In the genomic region with DNA sequence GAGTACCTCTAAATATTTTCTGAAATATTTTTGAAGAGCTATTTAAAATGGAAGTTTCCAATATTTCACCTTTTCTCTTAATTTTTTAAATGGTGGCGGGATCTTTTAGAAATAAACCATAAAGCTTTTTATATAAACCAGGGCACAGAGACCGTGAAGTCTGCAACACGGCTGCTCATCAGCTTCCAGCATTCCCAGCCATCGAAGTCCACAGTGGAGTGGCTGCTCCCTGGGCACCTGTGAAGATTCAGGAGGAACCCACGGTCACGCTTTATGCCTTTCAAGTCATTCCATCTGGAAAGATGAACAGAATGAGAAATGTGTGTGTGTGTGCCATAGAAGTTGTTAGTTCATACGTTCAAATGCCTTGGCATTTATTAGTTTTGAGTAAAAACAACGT, we compare ENCODE assay signal across 7 mouse cellular contexts. TPM values are rescaled to one million over a fixed set of nuclear protein-coding genes. Genes with fewer than 3 reads are reported as not detected.
DNase-seq lines count a peak whose midpoint lies in the region; ATAC-seq lines count a peak whose summit lies in the region.

No protein-coding gene starts in this region.

- H3K27me3 ChIP-seq in neural tube, embryonic 11.5 days (ENCODE audit: control insufficient read depth, insufficient read depth, low read length), result no peaks in the 10 kb centered on the region
- H3K27me3 ChIP-seq in forebrain, embryonic 10.5 days (ENCODE audit: poor library complexity, severe bottlenecking), result no peaks in the 10 kb centered on the region
- H3K27me3 ChIP-seq in limb, embryonic 12.5 days, result no peaks in the 10 kb centered on the region
- no peaks in the 10 kb centered on the region for H3K27me3 ChIP-seq in stomach, embryonic 15.5 days (replicated peaks)

- peak overlapping the region; percentile 40 for H3K4me3 ChIP-seq in neural tube, embryonic 11.5 days (ENCODE audit: low read depth, low read length)
- H3K4me3 ChIP-seq in forebrain, embryonic 10.5 days, result peak overlapping the region; percentile 57
- peak overlapping the region; percentile 49 for H3K4me3 ChIP-seq in limb, embryonic 12.5 days (replicated peaks)
- peak overlapping the region; percentile 60 for H3K4me3 ChIP-seq in stomach, embryonic 15.5 days (replicated peaks)

- H3K4me2 ChIP-seq in neural tube, embryonic 11.5 days (ENCODE audit: low read depth), result peak overlapping the region; percentile 40
- peak overlapping the region; percentile 65 for H3K4me2 ChIP-seq in limb, embryonic 12.5 days
- H3K4me2 ChIP-seq in stomach, embryonic 15.5 days, result peak overlapping the region; percentile 63

- DNase-seq in neural tube, embryonic 11.5 days (ENCODE audit: low spot score), result no peak
- no peak for DNase-seq in neural tube, embryonic 10.5 days (ENCODE audit: extremely low spot score, low spot score)
- no peak for DNase-seq in forebrain, embryonic 10.5 days (ENCODE audit: extremely low spot score, low spot score)
- DNase-seq in spleen, postnatal 4 days (ENCODE audit: low spot score in 2 of 2), result no peak
- no peak for DNase-seq in right cerebral cortex, adult 18-20 months

- no peak for ATAC-seq in neural tube, embryonic 11.5 days (ENCODE audit: insufficient read depth, low FRiP score, low TSS enrichment)
- no peak for ATAC-seq in limb, embryonic 12.5 days (ENCODE audit: insufficient number of reproducible peaks, insufficient read depth, low FRiP score, low TSS enrichment, low read depth)
- no peak for ATAC-seq in stomach, embryonic 15.5 days (ENCODE audit: insufficient read depth, low FRiP score, low read depth)

- no peaks in the 10 kb centered on the region for H3K9me3 ChIP-seq in neural tube, embryonic 11.5 days (ENCODE audit: control insufficient read depth, low read length)
- H3K9me3 ChIP-seq in forebrain, embryonic 10.5 days, result no peaks in the 10 kb centered on the region
- H3K9me3 ChIP-seq in limb, embryonic 12.5 days, result no peaks in the 10 kb centered on the region
- H3K9me3 ChIP-seq in stomach, embryonic 15.5 days, result no peaks in the 10 kb centered on the region

- no peak overlapping the region for H3K27ac ChIP-seq in neural tube, embryonic 11.5 days (ENCODE audit: low read depth, low read length)
- 0 out of 2 replicates have a peak overlapping the region, but pooled peaks have one; percentile 5 for H3K27ac ChIP-seq in forebrain, embryonic 10.5 days
- H3K27ac ChIP-seq in limb, embryonic 12.5 days, result no peak overlapping the region
- no peak overlapping the region for H3K27ac ChIP-seq in stomach, embryonic 15.5 days

- WGBS in neural tube, embryonic 11.5 days, result 52% methylated on average over 8 of the region's 8 CpGs
- WGBS in forebrain, embryonic 10.5 days, result 57% methylated on average over 8 of the region's 8 CpGs
- WGBS in limb, embryonic 12.5 days, result 45% methylated on average over 8 of the region's 8 CpGs
- 43% methylated on average over 8 of the region's 8 CpGs for WGBS in stomach, embryonic 15.5 days

- H3K9ac ChIP-seq in neural tube, embryonic 11.5 days (ENCODE audit: low read length), result no peak overlapping the region
- H3K9ac ChIP-seq in limb, embryonic 12.5 days (replicated peaks), result peak overlapping the region; percentile 38; the same call in 1 of the 2 replicates
- peak overlapping the region; percentile 24; the same call in 1 of the 2 replicates for H3K9ac ChIP-seq in stomach, embryonic 15.5 days

- no peaks in the 10 kb centered on the region for H3K36me3 ChIP-seq in neural tube, embryonic 11.5 days (ENCODE audit: control insufficient read depth, insufficient read depth, low read length)
- no peaks in the 10 kb centered on the region for H3K36me3 ChIP-seq in forebrain, embryonic 10.5 days (replicated peaks)
- no peaks in the 10 kb centered on the region for H3K36me3 ChIP-seq in limb, embryonic 12.5 days
- no peaks in the 10 kb centered on the region for H3K36me3 ChIP-seq in stomach, embryonic 15.5 days

- H3K4me1 ChIP-seq in neural tube, embryonic 11.5 days (ENCODE audit: control insufficient read depth, insufficient read depth, low read length), result peaks cover 3% of the 10 kb centered on the region; the same call in 1 of the 2 replicates
- H3K4me1 ChIP-seq in forebrain, embryonic 10.5 days, result peaks cover 22% of the 10 kb centered on the region
- H3K4me1 ChIP-seq in limb, embryonic 12.5 days (replicated peaks), result no peaks in the 10 kb centered on the region; the same call in 1 of the 2 replicates
- no peaks in the 10 kb centered on the region for H3K4me1 ChIP-seq in stomach, embryonic 15.5 days

RNA-seq across cellular contexts. Expression of gene Nudt13, which starts 0.5 kb away (rescaled TPM):
- polyA plus RNA-seq in neural tube, embryonic 11.5 days (2014; fragmentation: Nextera tagmentation; extraction: Ambion mirVana), result 6.2 and 8.1 TPM in 2 replicates
- polyA plus RNA-seq in forebrain, embryonic 10.5 days (2016; fragmentation: Nextera tagmentation; extraction: Ambion mirVana), result 9.9 and 12.0 TPM in 2 replicates
- polyA plus RNA-seq in limb, embryonic 12.5 days (2016; fragmentation: Nextera tagmentation; extraction: Ambion mirVana), result 18.1 and 20.2 TPM in 2 replicates
- 17.8 and 20.3 TPM in 2 replicates for polyA plus RNA-seq in stomach, embryonic 15.5 days (2015; fragmentation: Nextera tagmentation; extraction: Ambion mirVana)

RNA-seq across cellular contexts. Expression of gene Kcnk16, which starts 25.9 kb away (rescaled TPM):
- not detected in 2 replicates for polyA plus RNA-seq in neural tube, embryonic 11.5 days (2014; fragmentation: Nextera tagmentation; extraction: Ambion mirVana)
- polyA plus RNA-seq in forebrain, embryonic 10.5 days (2016; fragmentation: Nextera tagmentation; extraction: Ambion mirVana), result not detected in 2 replicates
- polyA plus RNA-seq in limb, embryonic 12.5 days (2016; fragmentation: Nextera tagmentation; extraction: Ambion mirVana), result not detected in 2 replicates
- polyA plus RNA-seq in stomach, embryonic 15.5 days (2015; fragmentation: Nextera tagmentation; extraction: Ambion mirVana), result 15.5 and 22.6 TPM in 2 replicates

RNA-seq across cellular contexts. Expression of gene Ecd, which starts 53.0 kb away (rescaled TPM):
- polyA plus RNA-seq in neural tube, embryonic 11.5 days (2014; fragmentation: Nextera tagmentation; extraction: Ambion mirVana), result 68.5 and 71.6 TPM in 2 replicates
- 79.2 and 81.1 TPM in 2 replicates for polyA plus RNA-seq in forebrain, embryonic 10.5 days (2016; fragmentation: Nextera tagmentation; extraction: Ambion mirVana)
- polyA plus RNA-seq in limb, embryonic 12.5 days (2016; fragmentation: Nextera tagmentation; extraction: Ambion mirVana), result 56.8 and 58.9 TPM in 2 replicates
- polyA plus RNA-seq in stomach, embryonic 15.5 days (2015; fragmentation: Nextera tagmentation; extraction: Ambion mirVana), result 46.9 and 47.6 TPM in 2 replicates

RNA-seq across cellular contexts. Expression of gene Fam149b, which starts 53.0 kb away (rescaled TPM):
- 53.1 and 55.7 TPM in 2 replicates for polyA plus RNA-seq in neural tube, embryonic 11.5 days (2014; fragmentation: Nextera tagmentation; extraction: Ambion mirVana)
- 45.7 and 48.3 TPM in 2 replicates for polyA plus RNA-seq in forebrain, embryonic 10.5 days (2016; fragmentation: Nextera tagmentation; extraction: Ambion mirVana)
- 45.4 and 45.9 TPM in 2 replicates for polyA plus RNA-seq in limb, embryonic 12.5 days (2016; fragmentation: Nextera tagmentation; extraction: Ambion mirVana)
- 28.6 and 33.1 TPM in 2 replicates for polyA plus RNA-seq in stomach, embryonic 15.5 days (2015; fragmentation: Nextera tagmentation; extraction: Ambion mirVana)

Comparison
In these comparisons a context has a peak if more than half of its experiments do, and no peak if none do; other contexts are left out.
1. RNA of gene Kcnk16, which starts 25.9 kb away (polyA plus RNA-seq): 15.5 to 22.6 TPM in stomach, embryonic 15.5 days; not detected in neural tube, embryonic 11.5 days, not detected in forebrain, embryonic 10.5 days and not detected in limb, embryonic 12.5 days; every median in the first group is over 10 times any median in the second.
2. Peak in every context shown above with its lines, with median percentiles within 50 percentile points of each other: H3K4me2 ChIP-seq and H3K4me3 ChIP-seq.